Mouse (Mus musculus): ENCODE results near the gene Rnf144a. TPM values are rescaled to one million over a fixed set of nuclear protein-coding genes. Genes with fewer than 3 reads are reported as not detected.
"Not testable (repeated sequence)": the region's sequence is repeated elsewhere in the genome, so short reads cannot be mapped to it uniquely, and the experiment has no call there.

Gene Rnf144a
- polyA plus RNA-seq, 1 experiment = 3.4 TPM

GRCm38 (mm10) chr12:26299515-26300090 lies 115.5 kb downstream of the Rnf144a start:
- Histone ChIP-seq H3K27me3 (ENCODE audit: control insufficient read depth, insufficient read depth, low read length) (no peaks in the 10 kb centered on the region), H3K27ac (ENCODE audit: insufficient read depth, low read depth, low read length) (no peak overlapping the region), H3K4me3 (ENCODE audit: low read depth, low read length) (no peak overlapping the region), H3K36me3 (ENCODE audit: control insufficient read depth, insufficient read depth, low read length) (no peaks in the 10 kb centered on the region), H3K4me1 (ENCODE audit: control insufficient read depth, insufficient read depth, insufficient read length, low read length) (no peaks in the 10 kb centered on the region)
- 61% methylated on average over 7 of the region's 7 CpGs for WGBS
- TF ChIP-seq POLR2A (IDR thresholded peaks at IDR 0.05; ENCODE audit: low read depth, low read length) = no peak

- not testable (repeated sequence) for H3K27me3 ChIP-seq (ENCODE audit: control insufficient read depth, insufficient read depth, low read length); H3K4me3 ChIP-seq (ENCODE audit: low read depth, low read length); H3K4me1 ChIP-seq (ENCODE audit: control insufficient read depth, insufficient read depth, insufficient read length, low read length); H3K36me3 ChIP-seq (ENCODE audit: control insufficient read depth, insufficient read depth, low read length); H3K27ac ChIP-seq (ENCODE audit: insufficient read depth, low read depth, low read length)
- WGBS = 0% methylated on average over 1 of the region's 1 CpGs
Observed at GRCm38 (mm10) chr12:26295995-26296394, 119.1 kb downstream of the Rnf144a start.

DNA sequence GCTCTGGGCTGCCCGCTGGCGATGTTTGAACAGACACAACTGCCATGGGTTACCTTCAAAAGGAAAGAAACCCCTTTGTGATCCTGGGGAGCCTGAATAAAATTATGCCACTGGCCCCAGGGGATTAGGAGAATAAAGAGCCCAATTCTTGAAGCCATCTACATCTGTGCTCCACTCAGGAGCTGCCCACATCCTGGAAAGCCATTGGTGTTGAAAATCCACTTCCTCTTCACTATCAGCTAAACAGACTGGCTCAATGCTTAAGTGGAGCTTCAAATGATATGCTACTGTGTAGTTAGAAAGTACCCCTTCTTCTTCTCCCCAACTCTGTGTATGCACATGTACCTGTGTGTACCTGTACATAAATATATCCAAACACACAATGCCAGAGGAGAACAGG lies 125.9 kb downstream of the Rnf144a start:
- Histone ChIP-seq H3K27ac (ENCODE audit: insufficient read depth, low read depth, low read length) (no peak overlapping the region), H3K4me1 (ENCODE audit: control insufficient read depth, insufficient read depth, insufficient read length, low read length) (no peaks in the 10 kb centered on the region), H3K36me3 (ENCODE audit: control insufficient read depth, insufficient read depth, low read length) (no peaks in the 10 kb centered on the region), H3K4me3 (ENCODE audit: low read depth, low read length) (no peak overlapping the region), H3K27me3 (ENCODE audit: control insufficient read depth, insufficient read depth, low read length) (no peaks in the 10 kb centered on the region)
- TF ChIP-seq POLR2A (IDR thresholded peaks at IDR 0.05; ENCODE audit: low read depth, low read length) (no peak), CTCF (IDR thresholded peaks at IDR 0.05; ENCODE audit: extremely low read depth, insufficient read length, insufficient replicate concordance, low read depth, low read length) (no peak)
- WGBS = 80% methylated on average over 2 of the region's 2 CpGs

GRCm38 (mm10) chr12:26288347-26288746 lies 126.7 kb downstream of the Rnf144a start:
- WGBS = 77% methylated on average over 1 of the region's 1 CpGs
- Histone ChIP-seq H3K27ac (ENCODE audit: insufficient read depth, low read depth, low read length) (no peak overlapping the region), H3K27me3 (ENCODE audit: control insufficient read depth, insufficient read depth, low read length) (no peaks in the 10 kb centered on the region), H3K4me1 (ENCODE audit: control insufficient read depth, insufficient read depth, insufficient read length, low read length) (no peaks in the 10 kb centered on the region), H3K4me3 (ENCODE audit: low read depth, low read length) (no peak overlapping the region), H3K36me3 (ENCODE audit: control insufficient read depth, insufficient read depth, low read length) (no peaks in the 10 kb centered on the region)
- no peak for TF ChIP-seq POLR2A (IDR thresholded peaks at IDR 0.05; ENCODE audit: low read depth, low read length)
- TF ChIP-seq CTCF (IDR thresholded peaks at IDR 0.05; ENCODE audit: extremely low read depth, insufficient read length, insufficient replicate concordance, low read depth, low read length) = no peak

- Histone ChIP-seq H3K27me3 (ENCODE audit: control insufficient read depth, insufficient read depth, low read length) (no peaks in the 10 kb centered on the region), H3K27ac (ENCODE audit: insufficient read depth, low read depth, low read length) (no peak overlapping the region), H3K4me3 (ENCODE audit: low read depth, low read length) (no peak overlapping the region), H3K4me1 (ENCODE audit: control insufficient read depth, insufficient read depth, insufficient read length, low read length) (no peaks in the 10 kb centered on the region), H3K36me3 (ENCODE audit: control insufficient read depth, insufficient read depth, low read length) (no peaks in the 10 kb centered on the region)
- WGBS = 67% methylated on average over 8 of the region's 8 CpGs
- TF ChIP-seq CTCF (IDR thresholded peaks at IDR 0.05; ENCODE audit: extremely low read depth, insufficient read length, insufficient replicate concordance, low read depth, low read length) = no peak
- TF ChIP-seq POLR2A (IDR thresholded peaks at IDR 0.05; ENCODE audit: low read depth, low read length) = no peak
Observed at GRCm38 (mm10) chr12:26285939-26286338, 129.1 kb downstream of the Rnf144a start.

- Histone ChIP-seq H3K27me3 (ENCODE audit: control insufficient read depth, insufficient read depth, low read length) (no peaks in the 10 kb centered on the region), H3K4me1 (ENCODE audit: control insufficient read depth, insufficient read depth, insufficient read length, low read length) (no peaks in the 10 kb centered on the region), H3K36me3 (ENCODE audit: control insufficient read depth, insufficient read depth, low read length) (no peaks in the 10 kb centered on the region), H3K4me3 (ENCODE audit: low read depth, low read length) (no peak overlapping the region), H3K27ac (ENCODE audit: insufficient read depth, low read depth, low read length) (no peak overlapping the region)
- WGBS = 86% methylated on average over 3 of the region's 3 CpGs
- no peak for TF ChIP-seq CTCF (IDR thresholded peaks at IDR 0.05; ENCODE audit: extremely low read depth, insufficient read length, insufficient replicate concordance, low read depth, low read length)
- no peak for TF ChIP-seq POLR2A (IDR thresholded peaks at IDR 0.05; ENCODE audit: low read depth, low read length)
Observed at GRCm38 (mm10) chr12:26285460-26285859, 129.6 kb downstream of the Rnf144a start.

- H3K4me3 ChIP-seq (ENCODE audit: low read depth, low read length) = no peak overlapping the region
- WGBS = 61% methylated on average over 3 of the region's 3 CpGs
- H3K36me3 ChIP-seq (ENCODE audit: control insufficient read depth, insufficient read depth, low read length) = no peaks in the 10 kb centered on the region
- no peak overlapping the region for H3K27ac ChIP-seq (ENCODE audit: insufficient read depth, low read depth, low read length)
- H3K4me1 ChIP-seq (ENCODE audit: control insufficient read depth, insufficient read depth, insufficient read length, low read length) = no peaks in the 10 kb centered on the region
- no peaks in the 10 kb centered on the region for H3K27me3 ChIP-seq (ENCODE audit: control insufficient read depth, insufficient read depth, low read length)
- TF ChIP-seq POLR2A (IDR thresholded peaks at IDR 0.05; ENCODE audit: low read depth, low read length) (no peak), CTCF (IDR thresholded peaks at IDR 0.05; ENCODE audit: extremely low read depth, insufficient read length, insufficient replicate concordance, low read depth, low read length) (no peak)
Observed at GRCm38 (mm10) chr12:26280719-26281480, 134.2 kb downstream of the Rnf144a start.

Data from small intestine, adult 2 months (tissue).